Mouse (Mus musculus) heart, embryonic 11.5 days (tissue): ENCODE data around the gene Cyld. TPM values are rescaled to one million over a fixed set of nuclear protein-coding genes. Genes with fewer than 3 reads are reported as not detected.

Source experiments
- ATAC-seq: fragments of 200-750 bp; cut with Nextera tagmentation; replicated peaks from 2 replicates; pipeline ENCODE4 v1.8.0; 2017; ENCODE audit warnings: moderate library complexity; ENCODE audit not compliant: insufficient number of reproducible peaks, low FRiP score, low TSS enrichment
- H3K27ac ChIP-seq: fragments of 300-500 bp; sonication (generic); 2 replicates; pipeline ENCODE4 v1.5.1; 2014; ENCODE audit warnings: mild to moderate bottlenecking, low read depth, low read length
- H3K27me3 ChIP-seq: fragments of 300-500 bp; sonication (generic); 2 replicates; pipeline ENCODE4 v1.6.1; 2014; ENCODE audit warnings: mild to moderate bottlenecking, low read length, mixed read lengths; ENCODE audit not compliant: control insufficient read depth, insufficient read depth
- H3K36me3 ChIP-seq: fragments of 300-500 bp; sonication (generic); 2 replicates; pipeline ENCODE4 v1.6.1; 2014; ENCODE audit warnings: mild to moderate bottlenecking, low read length, moderate library complexity, mixed read lengths; ENCODE audit not compliant: control insufficient read depth, insufficient read depth
- H3K4me1 ChIP-seq: fragments of 300-500 bp; sonication (generic); 2 replicates; pipeline ENCODE4 v1.6.1; 2014; ENCODE audit warnings: low read length; ENCODE audit not compliant: control insufficient read depth, insufficient read depth
- H3K4me2 ChIP-seq: fragments of 300-500 bp; sonication (generic); 2 replicates; pipeline ENCODE4 v1.6.1; 2014; ENCODE audit warnings: mild to moderate bottlenecking, moderate library complexity
- H3K4me3 ChIP-seq: fragments of 300-500 bp; sonication (generic); 2 replicates; pipeline ENCODE4 v1.5.1; 2014; ENCODE audit warnings: low read depth, low read length
- H3K9ac ChIP-seq: fragments of 300-500 bp; sonication (generic); 2 replicates; pipeline ENCODE4 v1.6.1; 2014; ENCODE audit warnings: mild to moderate bottlenecking, low read depth, low read length, moderate library complexity
- H3K9me3 ChIP-seq: fragments of 300-500 bp; sonication (generic); replicated peaks from 2 replicates; pipeline ENCODE4 v1.6.1; 2016; ENCODE audit warnings: low read length; ENCODE audit not compliant: control insufficient read depth
- WGBS: fragments of 180-500 bp; shearing (Covaris S2); extraction: QIAGEN DNeasy Blood & Tissue Kit; methylation state at CpG from one replicate; pipeline ENCODE4 v1.1.7; 2014; ENCODE audit not compliant: insufficient replicate concordance; 5-methylcytosine and 5-hydroxymethylcytosine counted together
- polyA plus RNA-seq: library from polyadenylated mRNA; unstranded; fragments of >200 nt; fragmentation: Nextera tagmentation; extraction: Ambion mirVana; gene quantifications from 2 replicates; pipeline ENCODE4 v1.2.1, GENCODE M21; 2014

The Cyld gene
- polyA plus RNA-seq, 1 experiment from 2014 or later = 11.5 TPM

- no peaks in the 10 kb centered on the region for H3K27me3 ChIP-seq
- no peak for ATAC-seq
- no peak overlapping the region for H3K9ac ChIP-seq
- H3K27ac ChIP-seq = no peak overlapping the region
- H3K4me3 ChIP-seq = no peak overlapping the region
- H3K4me1 ChIP-seq = no peaks in the 10 kb centered on the region
- no peaks in the 10 kb centered on the region for H3K9me3 ChIP-seq
- WGBS = 86% methylated on average over 2 of the region's 2 CpGs
- H3K36me3 ChIP-seq = no peaks in the 10 kb centered on the region
- no peak overlapping the region for H3K4me2 ChIP-seq
These were observed 16.3 kb upstream of the Cyld start for GRCm38 (mm10) chr8:88680566-88680965.

GRCm38 (mm10) chr8:88681046-88681445 lies 15.8 kb upstream of the Cyld start:
- H3K4me1 ChIP-seq = no peaks in the 10 kb centered on the region
- H3K27ac ChIP-seq = no peak overlapping the region
- no peaks in the 10 kb centered on the region for H3K9me3 ChIP-seq
- ATAC-seq = no peak
- H3K27me3 ChIP-seq = no peaks in the 10 kb centered on the region
- H3K4me3 ChIP-seq = no peak overlapping the region
- WGBS = 79% methylated on average over 8 of the region's 8 CpGs
- H3K4me2 ChIP-seq = no peak overlapping the region
- no peak overlapping the region for H3K9ac ChIP-seq
- no peaks in the 10 kb centered on the region for H3K36me3 ChIP-seq

GRCm38 (mm10) chr8:88683656-88684289 lies 13.1 kb upstream of the Cyld start:
- H3K4me1 ChIP-seq = no peaks in the 10 kb centered on the region
- 79% methylated on average over 7 of the region's 7 CpGs for WGBS

GRCm38 (mm10) chr8:88686226-88686905 lies 10.5 kb upstream of the Cyld start:
- H3K4me1 ChIP-seq = no peaks in the 10 kb centered on the region
- ATAC-seq = no peak
- no peaks in the 10 kb centered on the region for H3K36me3 ChIP-seq
- H3K4me2 ChIP-seq = no peak overlapping the region
- no peak overlapping the region for H3K27ac ChIP-seq
- H3K9ac ChIP-seq = no peak overlapping the region
- H3K27me3 ChIP-seq = no peaks in the 10 kb centered on the region
- H3K4me3 ChIP-seq = no peak overlapping the region
- 40% methylated on average over 9 of the region's 9 CpGs for WGBS
- H3K9me3 ChIP-seq = no peaks in the 10 kb centered on the region

More at GRCm38 (mm10) chr8:88683656-88684289, 13.1 kb upstream of the Cyld start:
- no peaks in the 10 kb centered on the region for H3K27me3 ChIP-seq
- no peak overlapping the region for H3K4me3 ChIP-seq
- H3K27ac ChIP-seq = no peak overlapping the region
- no peaks in the 10 kb centered on the region for H3K36me3 ChIP-seq
- no peak overlapping the region for H3K4me2 ChIP-seq
- H3K9me3 ChIP-seq = no peaks in the 10 kb centered on the region
- ATAC-seq = no peak
- H3K9ac ChIP-seq = no peak overlapping the region

- H3K9ac ChIP-seq = no peak overlapping the region
- ATAC-seq = no peak
- no peaks in the 10 kb centered on the region for H3K36me3 ChIP-seq
- no peak overlapping the region for H3K4me2 ChIP-seq
- H3K4me3 ChIP-seq = no peak overlapping the region
- H3K4me1 ChIP-seq = no peaks in the 10 kb centered on the region
- WGBS = 76% methylated on average over 8 of the region's 8 CpGs
- H3K27me3 ChIP-seq = no peaks in the 10 kb centered on the region
- no peak overlapping the region for H3K27ac ChIP-seq
- H3K9me3 ChIP-seq = no peaks in the 10 kb centered on the region
These were observed 10.0 kb upstream of the Cyld start for GRCm38 (mm10) chr8:88686906-88687235.

GRCm38 (mm10) chr8:88689151-88689550 lies 7.7 kb upstream of the Cyld start:
- no peak for ATAC-seq
- Histone ChIP-seq H3K36me3 (no peaks in the 10 kb centered on the region), H3K4me3 (no peak overlapping the region), H3K4me1 (no peaks in the 10 kb centered on the region), H3K27ac (no peak overlapping the region), H3K27me3 (no peaks in the 10 kb centered on the region), H3K4me2 (no peak overlapping the region), H3K9me3 (no peaks in the 10 kb centered on the region), H3K9ac (no peak overlapping the region)
- 74% methylated on average over 6 of the region's 6 CpGs for WGBS

- Histone ChIP-seq H3K4me2 (no peak overlapping the region), H3K9ac (no peak overlapping the region), H3K27me3 (no peaks in the 10 kb centered on the region), H3K4me3 (no peak overlapping the region), H3K27ac (no peak overlapping the region), H3K36me3 (no peaks in the 10 kb centered on the region), H3K4me1 (no peaks in the 10 kb centered on the region), H3K9me3 (no peaks in the 10 kb centered on the region)
- no peak for ATAC-seq
- WGBS = 80% methylated on average over 6 of the region's 6 CpGs
These were observed 6.9 kb upstream of the Cyld start for GRCm38 (mm10) chr8:88689891-88690290.

GRCm38 (mm10) chr8:88691342-88691948 lies 5.4 kb upstream of the Cyld start:
- ATAC-seq = no peak
- no peak overlapping the region for H3K4me3 ChIP-seq
- H3K9me3 ChIP-seq = no peaks in the 10 kb centered on the region
- H3K4me1 ChIP-seq = 0 out of 2 replicates have a peak, but pooled peaks cover 2% of the 10 kb centered on the region
- H3K9ac ChIP-seq = no peak overlapping the region
- no peak overlapping the region for H3K4me2 ChIP-seq
- no peaks in the 10 kb centered on the region for H3K27me3 ChIP-seq
- no peak overlapping the region for H3K27ac ChIP-seq
- WGBS = 47% methylated on average over 4 of the region's 4 CpGs
- H3K36me3 ChIP-seq = no peaks in the 10 kb centered on the region
